Mouse (Mus musculus): ENCODE data around the gene Ankrd53. TPM values are rescaled to one million over a fixed set of nuclear protein-coding genes. Genes with fewer than 3 reads are reported as not detected.

Gene Ankrd53
- polyA plus RNA-seq, 1 experiment from 2014 or later = 0.11 TPM

GRCm38 (mm10) chr6:83742761-83743160, 19.7 kb upstream of the Ankrd53 start, which contains the start of gene Atp6v1b1:
Gene Atp6v1b1, plus strand, starts transcription at chr6:83742990.
- WGBS = 56% methylated on average over 5 of the region's 5 CpGs

GRCm38 (mm10) chr6:83743212-83743611, 19.2 kb upstream of the Ankrd53 start:
- no peak for DNase-seq (ENCODE audit: low spot score)
- Histone ChIP-seq H3K27ac (replicated peaks) (no peak overlapping the region), H3K9me3 (no peaks in the 10 kb centered on the region), H3K27me3 (replicated peaks; ENCODE audit: low read depth, poor library complexity, severe bottlenecking) (peaks cover 63% of the 10 kb centered on the region), H3K36me3 (replicated peaks) (no peaks in the 10 kb centered on the region), H3K4me1 (peaks cover 30% of the 10 kb centered on the region), H3K4me3 (no peak overlapping the region)
- WGBS = 62% methylated on average over 5 of the region's 5 CpGs

More at GRCm38 (mm10) chr6:83742761-83743160, 19.7 kb upstream of the Ankrd53 start, which contains the start of gene Atp6v1b1:
- Histone ChIP-seq H3K27ac (replicated peaks) (no peak within 1 kb of the TSS), H3K36me3 (replicated peaks) (no peaks in the 10 kb centered on the region), H3K9me3 (no peaks in the 10 kb centered on the region), H3K27me3 (replicated peaks; ENCODE audit: low read depth, poor library complexity, severe bottlenecking) (peaks cover 59% of the 10 kb centered on the region), H3K4me3 (no peak within 1 kb of the TSS), H3K4me1 (peaks cover 30% of the 10 kb centered on the region)
- DNase-seq (ENCODE audit: low spot score) = no peak

- Histone ChIP-seq H3K27ac (replicated peaks) (no peak overlapping the region), H3K4me3 (no peak overlapping the region), H3K9me3 (no peaks in the 10 kb centered on the region), H3K27me3 (replicated peaks; ENCODE audit: low read depth, poor library complexity, severe bottlenecking) (peaks cover 72% of the 10 kb centered on the region), H3K4me1 (peaks cover 38% of the 10 kb centered on the region), H3K36me3 (replicated peaks) (no peaks in the 10 kb centered on the region)
- 54% methylated on average over 5 of the region's 5 CpGs for WGBS
- DNase-seq (ENCODE audit: low spot score) = no peak
Observed at GRCm38 (mm10) chr6:83744126-83744525, 18.3 kb upstream of the Ankrd53 start.

- H3K4me1 ChIP-seq = peaks cover 42% of the 10 kb centered on the region
- DNase-seq (ENCODE audit: low spot score) = no peak
- WGBS = 55% methylated on average over 5 of the region's 5 CpGs
Observed at GRCm38 (mm10) chr6:83744557-83744956, 17.9 kb upstream of the Ankrd53 start.

GRCm38 (mm10) chr6:83745466-83745865, 17.0 kb upstream of the Ankrd53 start:
- Histone ChIP-seq H3K36me3 (replicated peaks) (no peaks in the 10 kb centered on the region), H3K4me3 (no peak overlapping the region), H3K27me3 (replicated peaks; ENCODE audit: low read depth, poor library complexity, severe bottlenecking) (peaks cover 80% of the 10 kb centered on the region), H3K9me3 (no peaks in the 10 kb centered on the region), H3K4me1 (peaks cover 50% of the 10 kb centered on the region), H3K27ac (replicated peaks) (no peak overlapping the region)
- DNase-seq (ENCODE audit: low spot score) = no peak
- 54% methylated on average over 2 of the region's 2 CpGs for WGBS

More at GRCm38 (mm10) chr6:83744557-83744956, 17.9 kb upstream of the Ankrd53 start:
- Histone ChIP-seq H3K4me3 (no peak overlapping the region), H3K27ac (replicated peaks) (no peak overlapping the region), H3K36me3 (replicated peaks) (no peaks in the 10 kb centered on the region), H3K27me3 (replicated peaks; ENCODE audit: low read depth, poor library complexity, severe bottlenecking) (peaks cover 76% of the 10 kb centered on the region), H3K9me3 (no peaks in the 10 kb centered on the region)

- peak; percentile 27 for DNase-seq (ENCODE audit: low spot score)
- peaks cover 92% of the 10 kb centered on the region for H3K27me3 ChIP-seq (replicated peaks; ENCODE audit: low read depth, poor library complexity, severe bottlenecking)
- WGBS = 40% methylated on average over 3 of the region's 3 CpGs
- H3K27ac ChIP-seq (replicated peaks) = no peak overlapping the region
- H3K4me3 ChIP-seq = no peak overlapping the region
- H3K36me3 ChIP-seq (replicated peaks) = no peaks in the 10 kb centered on the region
- H3K4me1 ChIP-seq = peaks cover 50% of the 10 kb centered on the region
- H3K9me3 ChIP-seq = no peaks in the 10 kb centered on the region
Observed at GRCm38 (mm10) chr6:83749286-83749685, 13.2 kb upstream of the Ankrd53 start.

- H3K4me3 ChIP-seq = no peak overlapping the region
- H3K27ac ChIP-seq (replicated peaks) = no peak overlapping the region
- no peaks in the 10 kb centered on the region for H3K36me3 ChIP-seq (replicated peaks)
- 7% methylated on average over 11 of the region's 11 CpGs for WGBS
- H3K27me3 ChIP-seq (replicated peaks; ENCODE audit: low read depth, poor library complexity, severe bottlenecking) = peaks cover 92% of the 10 kb centered on the region
- H3K4me1 ChIP-seq = peaks cover 41% of the 10 kb centered on the region
- DNase-seq (ENCODE audit: low spot score) = peak; percentile 75
- H3K9me3 ChIP-seq = no peaks in the 10 kb centered on the region
Observed at GRCm38 (mm10) chr6:83750171-83750684, 12.2 kb upstream of the Ankrd53 start.

- 72% methylated on average over 9 of the region's 9 CpGs for WGBS
- Histone ChIP-seq H3K27ac (replicated peaks) (no peak overlapping the region), H3K4me1 (peaks cover 14% of the 10 kb centered on the region), H3K9me3 (no peaks in the 10 kb centered on the region), H3K4me3 (no peak overlapping the region), H3K36me3 (replicated peaks) (no peaks in the 10 kb centered on the region), H3K27me3 (replicated peaks; ENCODE audit: low read depth, poor library complexity, severe bottlenecking) (peaks cover 100% of the 10 kb centered on the region)
- no peak for DNase-seq (ENCODE audit: low spot score)
Observed at GRCm38 (mm10) chr6:83756051-83756450, 6.4 kb upstream of the Ankrd53 start.

GRCm38 (mm10) chr6:83762880-83763431, 512 bp downstream of the Ankrd53 start:
- Histone ChIP-seq H3K4me3 (peak overlapping the region; percentile 53), H3K27me3 (replicated peaks; ENCODE audit: low read depth, poor library complexity, severe bottlenecking) (peaks cover 76% of the 10 kb centered on the region), H3K9me3 (no peaks in the 10 kb centered on the region), H3K36me3 (replicated peaks) (peaks cover 3% of the 10 kb centered on the region; the same call in 1 of the 2 replicates), H3K4me1 (peaks cover 18% of the 10 kb centered on the region), H3K27ac (replicated peaks) (no peak overlapping the region)
- peak; percentile 58 for DNase-seq (ENCODE audit: low spot score)
- 1% methylated on average over 35 of the region's 35 CpGs for WGBS

- Histone ChIP-seq H3K9me3 (no peaks in the 10 kb centered on the region), H3K27me3 (replicated peaks; ENCODE audit: low read depth, poor library complexity, severe bottlenecking) (peaks cover 36% of the 10 kb centered on the region), H3K27ac (replicated peaks) (no peak overlapping the region), H3K4me3 (no peak overlapping the region), H3K36me3 (replicated peaks) (peaks cover 42% of the 10 kb centered on the region), H3K4me1 (peaks cover 14% of the 10 kb centered on the region)
- WGBS = 89% methylated on average over 3 of the region's 3 CpGs
- no peak for DNase-seq (ENCODE audit: low spot score)
Observed at GRCm38 (mm10) chr6:83766982-83767381, 4.5 kb downstream of the Ankrd53 start.

- WGBS = 83% methylated on average over 5 of the region's 5 CpGs
- Histone ChIP-seq H3K9me3 (no peaks in the 10 kb centered on the region), H3K4me1 (peaks cover 4% of the 10 kb centered on the region), H3K27ac (replicated peaks) (no peak overlapping the region), H3K4me3 (no peak overlapping the region), H3K36me3 (replicated peaks) (peaks cover 57% of the 10 kb centered on the region), H3K27me3 (replicated peaks; ENCODE audit: low read depth, poor library complexity, severe bottlenecking) (peaks cover 20% of the 10 kb centered on the region)
- DNase-seq (ENCODE audit: low spot score) = no peak
Observed at GRCm38 (mm10) chr6:83768485-83768884, 6.0 kb downstream of the Ankrd53 start.

- WGBS = 63% methylated on average over 9 of the region's 9 CpGs
- H3K9me3 ChIP-seq = no peaks in the 10 kb centered on the region
Observed at GRCm38 (mm10) chr6:83774126-83774525, 11.7 kb downstream of the Ankrd53 start.

More at GRCm38 (mm10) chr6:83774126-83774525, 11.7 kb downstream of the Ankrd53 start:
- Histone ChIP-seq H3K27ac (replicated peaks) (no peak overlapping the region), H3K27me3 (replicated peaks; ENCODE audit: low read depth, poor library complexity, severe bottlenecking) (no peaks in the 10 kb centered on the region), H3K36me3 (replicated peaks) (peaks cover 46% of the 10 kb centered on the region), H3K4me3 (peak overlapping the region; percentile 97), H3K4me1 (peaks cover 27% of the 10 kb centered on the region)
- DNase-seq (ENCODE audit: low spot score) = no peak

Data from embryonic facial prominence, embryonic 10.5 days (tissue).